Mouse (Mus musculus) hindbrain, postnatal 0 days (tissue): Measurements from ENCODE around the gene Nr3c2. TPM values are rescaled to one million over a fixed set of nuclear protein-coding genes. Genes with fewer than 3 reads are reported as not detected.

Experiments used
- ATAC-seq: fragments of 200-750 bp; cut with Nextera tagmentation; 2 replicates; pipeline ENCODE4 v1.8.0; 2017; ENCODE audit warnings: mild to moderate bottlenecking, moderate TSS enrichment, moderate library complexity
- DNase-seq: peaks from one replicate; pipeline ENCODE4 v3.0.0-alpha.2; 2015; ENCODE audit warnings: low spot score
- H3K27ac ChIP-seq: fragments of 300-500 bp; sonication (generic); 2 replicates; pipeline ENCODE4 v1.5.1; 2014; ENCODE audit warnings: mild to moderate bottlenecking
- H3K27me3 ChIP-seq: fragments of 300-500 bp; sonication (generic); 2 replicates; pipeline ENCODE4 v1.6.1; 2014; ENCODE audit warnings: low read length, mixed read lengths; ENCODE audit not compliant: insufficient read depth
- H3K36me3 ChIP-seq: fragments of 300-500 bp; sonication (generic); 2 replicates; pipeline ENCODE4 v1.6.1; 2014; ENCODE audit warnings: low read length, mixed read lengths; ENCODE audit not compliant: insufficient read depth
- H3K4me1 ChIP-seq: fragments of 300-500 bp; sonication (generic); 2 replicates; pipeline ENCODE4 v1.6.1; 2014; ENCODE audit warnings: antibody characterized with exemption, low read length, mixed read lengths; ENCODE audit not compliant: insufficient read depth
- H3K4me2 ChIP-seq: fragments of 300-500 bp; sonication (generic); 2 replicates; pipeline ENCODE4 v1.6.1; 2014; ENCODE audit warnings: low read depth, mild to moderate bottlenecking, low read length, moderate library complexity, mixed read lengths
- H3K4me3 ChIP-seq: fragments of 300-500 bp; sonication (generic); 2 replicates; pipeline ENCODE4 v1.5.1; 2014; ENCODE audit warnings: low read length
- H3K9ac ChIP-seq: fragments of 300-500 bp; sonication (generic); replicated peaks from 2 replicates; pipeline ENCODE4 v1.6.1; 2014; ENCODE audit warnings: mild to moderate bottlenecking, low read length, moderate library complexity, mixed read lengths
- H3K9me3 ChIP-seq: fragments of 300-500 bp; sonication (generic); 2 replicates; pipeline ENCODE4 v1.6.1; 2016; ENCODE audit warnings: low read length, mixed read lengths
- CTCF ChIP-seq: IDR thresholded peaks from 2 replicates; pipeline ENCODE4 v1.5.1; 2016; ENCODE audit warnings: antibody characterized with exemption, control low read depth, low read depth
- WGBS: fragments of 180-500 bp; shearing (Covaris S2); extraction: QIAGEN DNeasy Blood & Tissue Kit; methylation state at CpG from one replicate; pipeline ENCODE4 v1.1.7; 2014; 5-methylcytosine and 5-hydroxymethylcytosine counted together
- polyA plus RNA-seq: library from polyadenylated mRNA; unstranded; fragments of >200 nt; fragmentation: Nextera tagmentation; extraction: Ambion mirVana; gene quantifications from 2 replicates; pipeline ENCODE4 v1.2.1, GENCODE M21; 2015
- total RNA-seq: library from RNA; depleted of rRNA; stranded (reverse); fragments of >200 nt; gene quantifications from 2 replicates; pipeline ENCODE4 v1.2.3, GENCODE M21; 2014

Gene Nr3c2
- total and polyA plus RNA-seq, 2 experiments from 2014 or later: 6.8 to 6.9 TPM

- Histone ChIP-seq H3K4me3 (no peak overlapping the region), H3K9ac (no peak overlapping the region), H3K9me3 (no peaks in the 10 kb centered on the region), H3K4me2 (no peak overlapping the region), H3K4me1 (no peaks in the 10 kb centered on the region), H3K36me3 (no peaks in the 10 kb centered on the region), H3K27me3 (no peaks in the 10 kb centered on the region), H3K27ac (no peak overlapping the region)
- peak; percentile 57 for TF ChIP-seq CTCF
- DNase-seq (no peak), ATAC-seq (no peak)
- WGBS: 52% methylated on average over 3 of the region's 3 CpGs
These were observed 255.3 kb downstream of the Nr3c2 start for GRCm38 (mm10) chr8:77154496-77154895.

- H3K36me3 ChIP-seq: no peaks in the 10 kb centered on the region
- no peaks in the 10 kb centered on the region for H3K27me3 ChIP-seq
- H3K9me3 ChIP-seq: no peaks in the 10 kb centered on the region
- no peak overlapping the region for H3K9ac ChIP-seq
- ATAC-seq (no peak), DNase-seq (no peak)
- 98% methylated on average over 6 of the region's 6 CpGs for WGBS
- no peak for TF ChIP-seq CTCF
- H3K27ac ChIP-seq: no peak overlapping the region
- H3K4me2 ChIP-seq: no peak overlapping the region
- no peak overlapping the region for H3K4me3 ChIP-seq
- no peaks in the 10 kb centered on the region for H3K4me1 ChIP-seq
These were observed 270.1 kb downstream of the Nr3c2 start for GRCm38 (mm10) chr8:77169320-77169719.

- Histone ChIP-seq H3K9ac (no peak overlapping the region), H3K4me3 (no peak overlapping the region), H3K4me1 (no peaks in the 10 kb centered on the region)
These were observed 270.7 kb downstream of the Nr3c2 start for GRCm38 (mm10) chr8:77169757-77170438.

GRCm38 (mm10) chr8:77170439-77170759, 271.2 kb downstream of the Nr3c2 start:
- Histone ChIP-seq H3K9me3 (no peaks in the 10 kb centered on the region), H3K4me1 (no peaks in the 10 kb centered on the region), H3K4me2 (no peak overlapping the region), H3K36me3 (no peaks in the 10 kb centered on the region), H3K9ac (no peak overlapping the region), H3K4me3 (no peak overlapping the region), H3K27ac (no peak overlapping the region), H3K27me3 (no peaks in the 10 kb centered on the region)
- ATAC-seq: no peak
- TF ChIP-seq CTCF: 0 out of 2 replicates have a peak, but pooled peaks have one; percentile 8
- WGBS: 95% methylated on average over 4 of the region's 4 CpGs
- no peak for DNase-seq

More at GRCm38 (mm10) chr8:77169757-77170438, 270.7 kb downstream of the Nr3c2 start:
- Histone ChIP-seq H3K27ac (no peak overlapping the region), H3K27me3 (no peaks in the 10 kb centered on the region), H3K36me3 (no peaks in the 10 kb centered on the region), H3K4me2 (no peak overlapping the region), H3K9me3 (no peaks in the 10 kb centered on the region)
- DNase-seq: no peak
- no peak for TF ChIP-seq CTCF
- 95% methylated on average over 4 of the region's 4 CpGs for WGBS
- ATAC-seq: no peak

GRCm38 (mm10) chr8:77173075-77173657, 273.9 kb downstream of the Nr3c2 start:
- H3K27ac ChIP-seq: no peak overlapping the region
- no peak for ATAC-seq
- no peaks in the 10 kb centered on the region for H3K4me1 ChIP-seq
- no peaks in the 10 kb centered on the region for H3K9me3 ChIP-seq
- TF ChIP-seq CTCF: no peak
- H3K36me3 ChIP-seq: no peaks in the 10 kb centered on the region
- no peak for DNase-seq
- H3K9ac ChIP-seq: no peak overlapping the region
- H3K4me2 ChIP-seq: no peak overlapping the region
- H3K4me3 ChIP-seq: no peak overlapping the region
- 67% methylated on average over 12 of the region's 12 CpGs for WGBS
- no peaks in the 10 kb centered on the region for H3K27me3 ChIP-seq

GRCm38 (mm10) chr8:77173736-77174135, 274.5 kb downstream of the Nr3c2 start:
- H3K4me2 ChIP-seq: no peak overlapping the region
- WGBS: 52% methylated on average over 3 of the region's 3 CpGs

GRCm38 (mm10) chr8:77175471-77175870, 276.2 kb downstream of the Nr3c2 start:
- Histone ChIP-seq H3K27ac (no peak overlapping the region), H3K4me3 (no peak overlapping the region), H3K36me3 (no peaks in the 10 kb centered on the region), H3K27me3 (no peaks in the 10 kb centered on the region), H3K4me1 (no peaks in the 10 kb centered on the region), H3K9ac (no peak overlapping the region), H3K4me2 (no peak overlapping the region), H3K9me3 (no peaks in the 10 kb centered on the region)
- no peak for DNase-seq
- no peak for TF ChIP-seq CTCF
- 90% methylated on average over 4 of the region's 4 CpGs for WGBS
- no peak for ATAC-seq

More at GRCm38 (mm10) chr8:77173736-77174135, 274.5 kb downstream of the Nr3c2 start:
- H3K27ac ChIP-seq: no peak overlapping the region
- H3K27me3 ChIP-seq: no peaks in the 10 kb centered on the region
- TF ChIP-seq CTCF: no peak
- no peaks in the 10 kb centered on the region for H3K9me3 ChIP-seq
- ATAC-seq: no peak
- no peaks in the 10 kb centered on the region for H3K36me3 ChIP-seq
- H3K4me3 ChIP-seq: no peak overlapping the region
- DNase-seq: no peak
- H3K4me1 ChIP-seq: no peaks in the 10 kb centered on the region
- H3K9ac ChIP-seq: no peak overlapping the region
